Mouse (Mus musculus) small intestine, adult 10 weeks (tissue): ENCODE results near the gene Glmp. TPM values are rescaled to one million over a fixed set of nuclear protein-coding genes. Genes with fewer than 3 reads are reported as not detected.

Experiments
- polyA plus RNA-seq: library from polyadenylated mRNA; stranded (reverse); fragments of 350-450 nt; fragmentation: Illumina TruSeq; extraction: RNeasy Lipid Tissue Mini Kit (QIAGEN cat#74804); gene quantifications from one replicate; pipeline ENCODE4 v1.2.3, GENCODE M21; 2014; ENCODE audit warnings: low replicate concordance

Glmp gene
- polyA plus RNA-seq: 1.4 TPM

DNA sequence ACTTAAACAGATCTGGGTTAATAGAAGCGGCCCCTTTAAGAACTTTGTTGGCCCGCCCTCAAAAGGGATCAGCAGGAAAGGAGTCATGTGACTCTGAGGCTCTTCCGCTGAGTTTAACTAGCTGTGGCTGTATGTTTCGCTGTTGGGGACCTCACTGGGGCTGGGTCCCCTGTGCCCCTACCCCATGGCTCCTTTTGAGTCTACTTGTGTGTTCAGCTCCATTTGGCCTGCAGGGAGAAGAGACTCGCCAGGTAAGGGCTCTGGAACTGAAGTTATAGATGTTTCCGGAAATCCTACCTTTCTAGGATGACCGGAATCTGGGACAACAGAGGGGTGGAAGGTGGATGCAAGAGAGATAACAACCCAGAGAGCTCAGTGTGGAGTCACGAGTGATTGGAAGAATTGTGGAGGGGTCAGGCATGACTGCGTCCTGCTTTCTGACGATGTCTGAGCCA, at the start of gene Glmp:
Glmp (plus strand) TSS at position 73 of the 455 bp plus-strand sequence.

DNA sequence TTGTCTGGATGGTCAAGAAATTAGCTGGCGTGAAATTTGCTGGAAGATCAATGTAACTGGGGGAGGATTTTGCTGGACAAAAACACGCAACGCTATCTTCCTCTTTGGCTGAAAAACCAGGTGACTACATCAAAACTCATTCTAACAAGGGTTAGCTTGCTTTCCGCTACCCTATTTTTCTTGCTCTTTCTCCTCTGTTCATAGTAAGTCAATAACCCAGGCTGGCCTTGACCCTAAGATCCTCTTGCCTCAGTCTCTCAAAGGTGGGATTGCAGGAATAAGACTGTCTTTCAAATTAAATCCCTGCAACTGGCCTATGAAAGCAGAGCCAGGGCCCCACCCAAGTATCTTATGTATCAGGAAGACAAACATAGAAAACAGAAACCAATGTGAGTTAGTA, 37.7 kb upstream of the Glmp start, which contains the start of gene Gm38392:
Gm38392 (minus strand) TSS at position 101 of the 400 bp plus-strand sequence.

DNA sequence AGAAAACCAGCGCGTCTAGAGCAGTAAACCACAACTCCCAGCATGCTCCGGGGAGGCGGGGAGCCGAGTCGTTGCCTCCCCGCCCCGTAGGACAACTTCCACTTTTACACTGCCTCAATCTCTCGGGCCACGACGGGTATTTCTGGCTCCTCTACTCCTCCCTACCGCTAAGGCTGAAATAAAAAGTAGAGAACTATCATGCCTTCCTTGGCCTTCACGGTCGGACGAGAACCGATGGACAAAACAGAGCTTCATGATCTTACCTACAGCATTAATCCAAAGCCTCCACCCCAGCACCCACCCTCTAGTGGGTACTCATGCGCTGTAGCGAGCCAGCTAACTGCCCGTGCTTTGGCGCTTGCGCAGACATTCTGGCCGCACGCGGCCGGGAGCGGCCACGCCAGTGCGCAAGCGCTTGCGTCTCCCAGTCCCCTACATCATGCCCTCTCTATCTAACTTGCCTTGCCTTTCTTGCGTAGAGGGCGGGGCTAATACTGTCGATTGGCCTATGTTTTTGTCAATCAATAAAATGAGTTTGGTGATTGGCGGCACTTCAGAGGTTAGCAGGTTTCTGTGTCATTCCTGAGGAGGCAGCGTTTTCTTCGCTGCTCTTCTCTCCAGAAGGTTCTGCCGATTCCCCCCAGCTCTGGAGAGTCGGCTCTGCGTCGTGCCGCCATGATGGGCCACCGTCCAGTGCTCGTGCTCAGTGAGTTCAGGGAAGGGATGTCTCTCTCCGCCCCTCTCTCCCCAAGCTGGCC, 28.1 kb upstream of the Glmp start, which contains the start of the genes Tsacc and Cct3:
Tsacc (minus strand) TSS at position 439 of the 758 bp plus-strand sequence.
Cct3 (plus strand) TSS at position 556 of the 758 bp plus-strand sequence.

DNA sequence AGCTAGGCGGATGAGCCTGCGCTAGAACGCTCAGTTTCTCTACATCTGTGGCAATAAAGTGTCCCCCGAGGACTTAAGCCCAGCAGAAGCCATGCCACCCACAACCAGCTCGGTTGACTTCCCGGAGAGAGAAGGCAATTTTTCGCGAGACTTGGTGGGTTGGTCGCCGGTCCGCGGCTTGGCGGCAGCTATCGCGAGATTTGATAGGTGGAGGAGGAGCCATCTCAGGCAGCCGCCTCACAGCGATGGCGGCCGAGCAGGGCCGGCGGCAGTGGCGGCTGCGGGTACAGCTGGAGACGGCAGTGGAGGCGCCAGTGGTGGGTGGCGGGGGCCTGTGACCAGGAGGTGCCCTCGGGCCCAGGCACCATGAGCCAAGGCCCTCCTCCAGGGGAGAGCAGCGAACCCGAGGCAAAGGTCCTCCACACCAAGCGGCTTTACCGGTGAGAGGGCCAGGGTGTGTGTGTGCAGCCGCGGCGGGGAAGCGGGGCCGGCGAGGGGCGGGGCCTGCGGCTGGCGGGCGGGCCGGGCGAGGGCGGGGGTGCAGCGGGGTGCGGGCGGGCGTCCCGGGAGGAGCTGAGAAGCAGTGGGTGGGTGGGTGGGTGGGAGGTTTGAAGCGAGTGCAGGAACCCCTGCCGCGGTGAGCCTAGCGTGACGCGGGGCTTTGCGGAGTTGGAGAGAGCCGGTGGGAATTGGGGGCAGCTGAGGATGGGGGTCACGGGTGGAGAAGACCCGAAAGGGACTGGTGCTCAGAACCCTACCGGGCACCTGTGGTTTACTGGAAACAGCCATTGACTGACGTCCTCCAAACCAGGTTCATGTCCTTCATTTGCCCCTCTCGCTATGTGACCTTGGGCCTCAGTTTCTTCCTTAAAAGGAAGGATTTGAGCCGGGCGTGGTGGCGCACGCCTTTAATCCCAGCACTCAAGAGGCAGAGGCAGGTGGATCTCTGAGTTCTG, 11.5 kb downstream of the Glmp start, which contains the start of the genes Tmem79 and Smg5:
Tmem79 (minus strand) TSS at position 91 of the 956 bp plus-strand sequence.
Smg5 (plus strand) TSS at position 203 of the 956 bp plus-strand sequence.

DNA sequence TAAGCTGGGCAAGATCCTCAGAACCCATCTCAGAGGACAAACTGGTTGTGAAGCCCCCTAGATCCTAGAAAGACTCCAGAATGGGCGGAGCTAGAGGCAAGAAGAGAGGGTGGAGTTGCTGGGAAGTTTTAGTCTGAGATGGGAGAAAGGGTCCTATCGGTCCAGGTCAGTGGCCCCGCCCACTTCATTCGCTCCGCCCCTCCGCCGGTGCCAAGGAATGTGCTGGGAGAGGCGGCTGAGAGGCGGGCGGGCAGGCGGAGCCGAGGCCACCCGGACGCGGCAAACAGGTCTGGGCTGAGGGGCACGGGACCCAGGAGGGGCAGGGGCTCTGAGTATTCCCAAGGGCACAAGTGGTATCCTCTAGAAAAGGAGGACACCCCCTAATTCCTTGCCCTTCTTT, 39.5 kb downstream of the Glmp start, which contains the start of gene Paqr6:
Paqr6 (plus strand) TSS at position 248 of the 400 bp plus-strand sequence.

DNA sequence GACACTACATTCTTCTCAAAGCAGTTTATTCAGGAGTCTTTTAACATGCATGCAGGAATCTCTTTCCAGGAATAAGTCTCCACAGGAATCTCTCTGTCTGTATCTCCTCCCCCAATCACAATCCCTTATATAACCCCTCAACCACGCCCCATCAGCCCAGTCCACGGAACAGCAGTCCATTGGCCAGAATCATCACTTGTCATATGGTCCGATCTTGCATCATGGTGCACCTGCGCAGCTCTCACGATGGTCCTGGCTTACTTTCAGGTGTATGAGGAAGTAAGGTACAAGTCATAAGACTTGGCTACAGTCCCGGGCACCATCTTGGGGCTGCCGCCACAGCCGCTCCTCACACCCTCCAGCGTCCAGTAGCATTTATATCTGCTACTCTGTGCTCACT, 47.8 kb downstream of the Glmp start, which contains the start of gene Bglap3:
Bglap3 (minus strand) TSS at position 101 of the 400 bp plus-strand sequence.

DNA sequence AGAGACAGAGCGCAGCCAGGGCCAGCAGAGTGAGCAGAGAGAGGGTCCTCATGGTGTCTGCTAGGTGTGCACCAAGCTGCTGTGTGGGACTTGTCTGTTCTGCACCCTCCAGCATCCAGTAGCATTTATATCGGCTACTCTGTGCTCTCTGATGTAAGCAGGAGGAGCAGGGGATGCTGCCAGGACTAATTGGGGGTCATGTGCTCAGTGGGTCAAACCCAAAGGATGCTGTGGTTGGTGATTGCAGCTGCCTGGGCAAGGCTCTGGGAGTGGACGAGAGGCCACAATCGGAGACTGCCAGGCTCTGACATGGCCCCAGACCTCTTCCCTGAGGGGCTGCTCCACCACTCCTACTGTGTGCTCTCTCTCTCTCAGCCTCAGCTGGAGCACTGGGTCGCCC, 53.8 kb downstream of the Glmp start, which contains the start of gene Bglap2:
Bglap2 (minus strand) TSS at position 101 of the 400 bp plus-strand sequence.

Other genes with a start within 250 kb of the Glmp start
- gene Ttc24, start 246.7 kb upstream of the Glmp start, polyA plus RNA-seq: not detected
- gene Iqgap3, start 243.1 kb upstream of the Glmp start, polyA plus RNA-seq: 0.85 TPM
- gene Mef2d, start 182.7 kb upstream of the Glmp start, polyA plus RNA-seq: 7.2 TPM
- gene Rhbg, start 70.3 kb upstream of the Glmp start, polyA plus RNA-seq: not detected
- not detected for gene Gm38392, start 37.8 kb upstream of the Glmp start, polyA plus RNA-seq
- 2.2 TPM for gene Tsacc, start 28.0 kb upstream of the Glmp start, polyA plus RNA-seq
- gene Cct3, start 27.9 kb upstream of the Glmp start, polyA plus RNA-seq: 58.0 TPM
- gene Tmem79, start 11.1 kb downstream of the Glmp start, polyA plus RNA-seq: 1.3 TPM
- 16.8 TPM for gene Smg5, start 11.2 kb downstream of the Glmp start, polyA plus RNA-seq
- gene Paqr6, start 39.6 kb downstream of the Glmp start, polyA plus RNA-seq: not detected
- gene Bglap3, start 47.7 kb downstream of the Glmp start, polyA plus RNA-seq: not detected
- not detected for gene Bglap2, start 53.7 kb downstream of the Glmp start, polyA plus RNA-seq
- gene Bglap, start 59.4 kb downstream of the Glmp start, polyA plus RNA-seq: not detected
- gene Pmf1, start 85.3 kb downstream of the Glmp start, polyA plus RNA-seq: 3.2 TPM
- 17.2 TPM for gene Slc25a44, start 100.1 kb downstream of the Glmp start, polyA plus RNA-seq
- 95.3 TPM for gene Sema4a, start 136.2 kb downstream of the Glmp start, polyA plus RNA-seq
- 3.3 TPM for gene Lmna, start 184.9 kb downstream of the Glmp start, polyA plus RNA-seq
- gene Mex3a, start 207.4 kb downstream of the Glmp start, polyA plus RNA-seq: 0.37 TPM
- 4.3 TPM for gene Rab25, start 223.3 kb downstream of the Glmp start, polyA plus RNA-seq
- gene Lamtor2, start 228.1 kb downstream of the Glmp start, polyA plus RNA-seq: 2.2 TPM
- 12.7 TPM for gene Ubqln4, start 228.7 kb downstream of the Glmp start, polyA plus RNA-seq